20 mouse cellular contexts compared by ENCODE assay signal in the genomic region with DNA sequence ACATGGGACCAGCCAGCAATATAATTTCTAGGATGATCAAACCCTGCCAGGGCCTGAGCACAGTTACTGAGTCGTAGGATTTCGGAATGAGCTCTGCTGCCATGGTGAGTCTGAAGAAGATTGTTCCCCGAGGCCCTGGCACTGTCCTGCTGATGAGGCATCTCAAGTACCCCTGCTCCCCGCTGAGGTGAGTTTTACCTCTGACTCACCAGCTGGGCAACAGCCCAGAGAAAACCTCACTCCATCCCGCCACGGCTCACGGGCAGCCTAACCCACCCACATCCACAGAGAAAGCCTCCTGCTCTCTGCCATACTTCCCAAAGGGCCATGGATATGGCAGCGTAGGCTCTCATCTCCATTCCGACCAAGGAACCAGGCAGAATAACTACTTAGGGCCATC.
DNase-seq lines count a peak whose midpoint lies in the region; ATAC-seq and TF ChIP-seq lines count a peak whose summit lies in the region.
"Had no signal": no experiment of that assay in that cellular context is flagged by ENCODE, and none has a peak within 500 bp of the region (broad histone marks: within the 10 kb centered on the region; RNA-seq: fewer than 3 reads in every experiment).

No protein-coding gene starts in this region.

- peak; percentile 23 for DNase-seq in adrenal gland, postnatal 14 days
- no peak for DNase-seq in adrenal gland, postnatal 4 days (ENCODE audit: low spot score in 2 of 2)
- peak; percentile 40 for DNase-seq in right cerebral cortex, adult 18-20 months
- DNase-seq in right cerebral cortex, postnatal 10 days (ENCODE audit: low spot score in 2 of 2): no peak
- peak; percentile 69 for DNase-seq in Patski (ENCODE audit: low read depth, low spot score)
- DNase-seq in kidney, postnatal 4 days: no peak
- DNase-seq: adrenal gland, adult 8-10 months; cerebellum, adult 18-20 months; cerebellum, adult 9-11 months; embryo, embryonic 11 days; gastrocnemius, postnatal 10 days; kidney, adult 18-20 months had no signal

- H3K27me3 ChIP-seq in hindbrain, embryonic 15.5 days: 0 out of 2 replicates have a peak, but pooled peaks cover 2% of the 10 kb centered on the region
- peaks cover 38% of the 10 kb centered on the region; the same call in 1 of the 2 replicates for H3K27me3 ChIP-seq in hindbrain, embryonic 13.5 days
- no peaks in the 10 kb centered on the region for H3K27me3 ChIP-seq in Patski
- H3K27me3 ChIP-seq: embryonic facial prominence, embryonic 15.5 days; intestine, embryonic 15.5 days had no signal

- no peak overlapping the region for H3K4me2 ChIP-seq in hindbrain, embryonic 15.5 days
- H3K4me2 ChIP-seq in hindbrain, embryonic 13.5 days: no peak overlapping the region
- H3K4me2 ChIP-seq: embryonic facial prominence, embryonic 15.5 days; forebrain, embryonic 12.5 days; heart, embryonic 12.5 days; intestine, embryonic 15.5 days had no signal

- no peaks in the 10 kb centered on the region for H3K9me3 ChIP-seq in hindbrain, embryonic 15.5 days
- no peaks in the 10 kb centered on the region for H3K9me3 ChIP-seq in hindbrain, embryonic 13.5 days
- H3K9me3 ChIP-seq: embryonic facial prominence, embryonic 15.5 days; forebrain, embryonic 12.5 days; heart, embryonic 12.5 days; intestine, embryonic 15.5 days had no signal

- WGBS in hindbrain, embryonic 15.5 days: 64% methylated on average over 9 of the region's 9 CpGs
- 81% methylated on average over 9 of the region's 9 CpGs for WGBS in hindbrain, embryonic 13.5 days

- H3K4me3 ChIP-seq in hindbrain, embryonic 15.5 days: no peak overlapping the region
- H3K4me3 ChIP-seq in hindbrain, embryonic 13.5 days: no peak overlapping the region
- H3K4me3 ChIP-seq: embryonic facial prominence, embryonic 15.5 days; erythroblast, embryonic 14.5 days; forebrain, embryonic 12.5 days; heart, embryonic 12.5 days; intestine, embryonic 15.5 days had no signal

- H3K27ac ChIP-seq in hindbrain, embryonic 15.5 days (replicated peaks): no peak overlapping the region
- no peak overlapping the region for H3K27ac ChIP-seq in hindbrain, embryonic 13.5 days
- H3K27ac ChIP-seq: embryonic facial prominence, embryonic 15.5 days; forebrain, embryonic 12.5 days; intestine, embryonic 15.5 days had no signal

- CTCF ChIA-PET in Patski (lab: Charles Lee): no interaction called here

- H3K9ac ChIP-seq in hindbrain, embryonic 15.5 days: no peak overlapping the region
- H3K9ac ChIP-seq in hindbrain, embryonic 13.5 days: no peak overlapping the region
- H3K9ac ChIP-seq: embryonic facial prominence, embryonic 15.5 days; forebrain, embryonic 12.5 days; heart, embryonic 12.5 days; intestine, embryonic 15.5 days had no signal

- ATAC-seq in hindbrain, embryonic 15.5 days (ENCODE audit: low FRiP score, low read depth): 0 out of 2 replicates have a peak, but pooled peaks have one; percentile 44
- no peak for ATAC-seq in hindbrain, embryonic 13.5 days (ENCODE audit: low FRiP score)
- peak; percentile 89 for ATAC-seq in Patski
- ATAC-seq: forebrain, embryonic 16.5 days; intestine, embryonic 15.5 days had no signal

- H3K36me3 ChIP-seq in hindbrain, embryonic 15.5 days: no peaks in the 10 kb centered on the region
- no peaks in the 10 kb centered on the region for H3K36me3 ChIP-seq in hindbrain, embryonic 13.5 days
- H3K36me3 ChIP-seq: embryonic facial prominence, embryonic 15.5 days; forebrain, embryonic 12.5 days; heart, embryonic 12.5 days; intestine, embryonic 15.5 days had no signal

- in situ Hi-C loops in Patski (cut with MboI; ENCODE audit: low pct_unique_long_range_greater_than_20kb): no loop called here

- H3K4me1 ChIP-seq in hindbrain, embryonic 15.5 days (replicated peaks): peaks cover 21% of the 10 kb centered on the region
- H3K4me1 ChIP-seq in hindbrain, embryonic 13.5 days (replicated peaks): peaks cover 34% of the 10 kb centered on the region
- H3K4me1 ChIP-seq: heart, embryonic 12.5 days had no signal

- POLR2A ChIA-PET in Patski (lab: Charles Lee): no interaction called here

- no peak for TF ChIP-seq CTCF in Patski (IDR thresholded peaks at IDR 0.05)

Comparison
In these comparisons a context has a peak if more than half of its experiments do, and no peak if none do; other contexts are left out.
1. DNase-seq: peak in adrenal gland, postnatal 14 days (single experiment), right cerebral cortex, adult 18-20 months (single experiment) and Patski (single experiment); none in adrenal gland, postnatal 4 days (0 of 2), right cerebral cortex, postnatal 10 days (0 of 2) and kidney, postnatal 4 days (0 of 2).